Mouse (Mus musculus) granulocyte monocyte progenitor cell, adult 5-6 weeks (primary cell): ENCODE data around the gene Birc2. TPM values are rescaled to one million over a fixed set of nuclear protein-coding genes. Genes with fewer than 3 reads are reported as not detected.
A peak's percentile ranks its signal among the peaks of the same experiment; 100 is the strongest.
"Not testable (repeated sequence)": the region's sequence is repeated elsewhere in the genome, so short reads cannot be mapped to it uniquely, and the experiment has no call there.

Experiments
- ATAC-seq: replicated peaks from 2 replicates; pipeline ENCODE4 v1.8.0; 2016; ENCODE audit warnings: mild to moderate bottlenecking, moderate TSS enrichment, inconsistent platforms; ENCODE audit not compliant: poor library complexity, severe bottlenecking
- total RNA-seq, 2 experiments: library from RNA; stranded (forward) in 1 of 2; stranded (reverse) in 1 of 2; fragments of 200-712, 200-1000 nt in 1 of 2; fragments of >200 nt in 1 of 2; fragmentation: Nextera tagmentation in 1 of 2; gene quantifications; 2 replicates each; pipeline ENCODE4 v1.2.3; 2014 to 2017

Birc2 gene
- total RNA-seq (2014; fragmentation: Nextera tagmentation) (25.5 and 30.8 TPM in 2 replicates), total RNA-seq (2017) (39.1 and 40.0 TPM in 2 replicates)

- peak; percentile 91 for ATAC-seq
These were observed at the start of gene Birc2 for GRCm38 (mm10) chr9:7836905-7837805. TSS of gene Birc2 (minus strand) at chr9:7837064.

- ATAC-seq: no peak
These were observed 47.5 kb upstream of the Birc2 start for GRCm38 (mm10) chr9:7884346-7884745.

- no peak for ATAC-seq
These were observed 45.5 kb upstream of the Birc2 start for GRCm38 (mm10) chr9:7882304-7882865.

GRCm38 (mm10) chr9:7873511-7874211 is 36.8 kb upstream of the Birc2 start:
- no peak for ATAC-seq

GRCm38 (mm10) chr9:7872775-7873439 is 36.0 kb upstream of the Birc2 start, which contains the start of gene Birc3:
TSS of gene Birc3 (minus strand) at chr9:7873186.
- peak; percentile 71 for ATAC-seq

- ATAC-seq: no peak
These were observed 35.3 kb upstream of the Birc2 start for GRCm38 (mm10) chr9:7872044-7872774.

GRCm38 (mm10) chr9:7871316-7872043 is 34.6 kb upstream of the Birc2 start:
- ATAC-seq: peak; percentile 45

- ATAC-seq: no peak
These were observed 33.9 kb upstream of the Birc2 start for GRCm38 (mm10) chr9:7870556-7871315.

GRCm38 (mm10) chr9:7868838-7869491 is 32.1 kb upstream of the Birc2 start:
- peak; percentile 17 for ATAC-seq

GRCm38 (mm10) chr9:7867981-7868380 is 31.1 kb upstream of the Birc2 start:
- peak; percentile 24 for ATAC-seq

GRCm38 (mm10) chr9:7866981-7867380 is 30.1 kb upstream of the Birc2 start:
- ATAC-seq: not testable (repeated sequence)

- ATAC-seq: no peak
These were observed 24.1 kb upstream of the Birc2 start for GRCm38 (mm10) chr9:7860976-7861375.

GRCm38 (mm10) chr9:7855912-7856311 is 19.0 kb upstream of the Birc2 start:
- no peak for ATAC-seq

- 0 out of 2 replicates have a peak, but pooled peaks have one; percentile 46 for ATAC-seq
These were observed 18.5 kb upstream of the Birc2 start for GRCm38 (mm10) chr9:7855374-7855773.

- ATAC-seq: not testable (repeated sequence)
These were observed 17.3 kb upstream of the Birc2 start for GRCm38 (mm10) chr9:7854196-7854595.

- no peak for ATAC-seq
These were observed 15.7 kb upstream of the Birc2 start for GRCm38 (mm10) chr9:7852346-7853230.

- ATAC-seq: no peak
These were observed 15.0 kb upstream of the Birc2 start for GRCm38 (mm10) chr9:7851841-7852240.
